Mouse (Mus musculus): Measurements from ENCODE around the gene Fam189a1.

DNA sequence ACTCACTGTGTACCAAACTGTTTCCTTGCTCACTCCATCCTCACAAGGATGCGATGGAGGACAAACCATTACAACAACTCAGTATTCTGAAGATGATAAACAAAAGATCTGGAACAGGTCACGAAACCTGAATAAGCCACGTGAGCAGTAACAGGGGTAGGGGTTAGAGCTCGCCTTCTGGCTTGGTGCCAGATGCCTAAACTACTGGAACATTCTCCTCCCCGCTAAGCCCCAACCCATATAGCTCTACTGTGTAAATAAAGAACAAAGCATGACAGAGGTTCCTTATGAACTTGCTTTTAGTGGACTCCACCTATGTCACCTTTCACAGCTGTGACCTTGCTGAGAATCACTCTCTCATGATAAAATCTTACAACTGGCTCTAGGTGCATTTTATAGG, 139.0 kb downstream of the Fam189a1 start:
- TF ChIP-seq CTCF (IDR thresholded peaks at IDR 0.05; ENCODE audit: low read depth, low read length) (no peak), POLR2A (IDR thresholded peaks at IDR 0.05; ENCODE audit: borderline replicate concordance, low read depth, low read length) (no peak)

Measured in bone marrow macrophage, adult 2 months (primary cell).